Mouse (Mus musculus) 3T3-L1 (cell line): Measurements from ENCODE around the gene Tpp2.
"Not testable (repeated sequence)": the region's sequence is repeated elsewhere in the genome, so short reads cannot be mapped to it uniquely, and the experiment has no call there.

Experiments used
- DNase-seq: peaks from one replicate; pipeline ENCODE4 v3.0.0-alpha.2; 2015; ENCODE audit warnings: low read depth, low spot score

Tpp2 gene

DNA sequence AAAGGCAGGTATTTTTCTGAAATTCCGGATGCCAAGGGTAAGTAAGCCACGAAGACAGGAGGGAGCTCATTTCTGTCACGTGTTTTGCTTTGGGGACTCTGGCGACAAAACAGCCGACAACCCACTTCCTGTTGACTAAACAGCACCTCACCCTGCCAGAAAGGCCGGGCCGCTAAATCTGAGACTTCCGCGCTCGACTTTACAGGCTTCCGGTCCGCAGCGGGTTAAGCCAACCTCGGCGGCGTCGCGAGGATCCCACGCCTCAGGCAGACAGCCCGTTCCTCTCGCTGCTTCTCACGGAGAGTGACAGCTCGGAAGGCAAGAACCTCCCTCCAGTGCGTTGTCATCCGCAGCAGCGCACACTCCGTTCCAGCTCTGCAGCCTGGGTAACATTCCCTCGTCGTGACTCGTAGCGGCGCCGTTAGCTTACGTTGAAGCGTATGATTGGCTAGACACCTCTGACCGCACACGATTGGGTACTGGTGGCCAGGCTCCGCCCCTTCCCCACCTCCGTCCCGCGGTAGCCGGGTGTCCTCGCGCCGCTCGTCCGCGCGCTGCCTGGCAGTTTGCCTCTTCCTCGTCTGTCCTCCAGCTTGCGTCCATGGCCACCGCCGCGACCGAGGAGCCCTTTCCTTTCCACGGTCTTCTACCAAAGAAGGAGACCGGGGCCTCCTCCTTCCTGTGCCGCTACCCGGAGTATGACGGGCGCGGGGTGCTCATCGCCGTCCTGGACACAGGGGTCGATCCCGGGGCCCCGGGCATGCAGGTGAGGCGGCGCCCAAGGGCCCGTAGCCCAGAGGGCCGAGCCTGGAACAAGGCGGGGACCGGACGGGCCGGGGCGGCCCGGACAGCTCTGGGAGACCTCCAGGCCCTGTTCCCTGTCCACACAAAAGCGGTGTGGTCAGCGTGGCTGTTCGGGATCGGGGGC lies at the start of gene Tpp2:
Tpp2 (plus strand) TSS at position 160 of the 928 bp plus-strand sequence.
- DNase-seq = peak; percentile 99

DNA sequence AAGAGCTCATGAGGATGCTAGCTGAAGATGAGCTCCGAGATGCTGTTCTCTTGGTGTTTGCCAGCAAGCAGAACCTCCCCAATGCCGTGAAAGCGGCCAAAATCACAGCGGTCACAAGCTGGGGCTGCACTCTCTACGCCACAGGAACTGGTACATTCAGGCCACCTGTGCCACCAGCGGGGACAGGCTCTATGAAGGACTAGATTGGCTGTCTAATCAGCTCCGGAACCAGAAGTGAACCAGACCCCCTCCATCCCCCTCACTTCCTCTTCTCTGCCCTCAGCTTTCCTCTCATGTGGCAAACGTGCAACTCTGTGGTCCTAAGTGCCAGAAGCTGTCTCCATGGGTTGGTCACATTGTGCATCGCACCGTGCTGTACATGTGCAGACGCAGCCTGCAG lies 45.1 kb upstream of the Tpp2 start:
- DNase-seq = not testable (repeated sequence)

DNA sequence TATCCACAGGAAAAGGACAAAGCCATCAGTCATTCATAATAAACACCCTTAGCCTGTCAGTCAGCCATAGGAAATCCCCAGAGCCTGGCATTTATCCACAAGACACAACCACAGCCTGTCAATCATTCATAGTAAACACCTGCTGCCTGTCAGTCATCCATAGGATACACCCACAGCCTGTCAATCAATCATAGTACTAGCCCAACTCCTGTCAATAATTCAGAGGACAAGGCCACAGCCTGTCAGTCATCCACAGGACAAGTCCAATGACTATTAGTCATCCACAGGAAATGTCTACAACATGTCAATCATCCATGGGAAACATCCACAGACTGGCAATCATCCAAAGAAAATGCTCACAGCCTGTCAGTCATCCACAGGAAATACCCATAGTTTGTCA lies 37.7 kb upstream of the Tpp2 start:
- DNase-seq = no peak

DNA sequence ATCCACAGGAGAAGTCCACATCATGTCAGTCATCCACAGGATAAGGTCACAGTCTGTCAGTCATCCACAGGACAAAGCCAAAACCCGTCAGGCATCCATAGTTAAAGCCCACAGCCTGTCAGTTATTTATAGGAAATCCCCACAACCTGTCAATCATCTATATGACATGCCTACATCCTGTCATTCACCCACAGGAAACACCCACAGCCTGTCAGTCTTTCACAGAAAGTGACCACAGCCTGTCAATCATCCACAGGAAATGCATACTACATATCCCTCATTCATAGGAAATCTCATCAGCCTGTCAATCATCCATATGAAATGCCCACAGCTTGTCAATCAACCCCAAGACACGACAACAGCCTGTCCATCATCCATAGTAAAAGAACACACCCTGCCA lies 36.3 kb upstream of the Tpp2 start:
- peak; percentile 11 for DNase-seq

DNA sequence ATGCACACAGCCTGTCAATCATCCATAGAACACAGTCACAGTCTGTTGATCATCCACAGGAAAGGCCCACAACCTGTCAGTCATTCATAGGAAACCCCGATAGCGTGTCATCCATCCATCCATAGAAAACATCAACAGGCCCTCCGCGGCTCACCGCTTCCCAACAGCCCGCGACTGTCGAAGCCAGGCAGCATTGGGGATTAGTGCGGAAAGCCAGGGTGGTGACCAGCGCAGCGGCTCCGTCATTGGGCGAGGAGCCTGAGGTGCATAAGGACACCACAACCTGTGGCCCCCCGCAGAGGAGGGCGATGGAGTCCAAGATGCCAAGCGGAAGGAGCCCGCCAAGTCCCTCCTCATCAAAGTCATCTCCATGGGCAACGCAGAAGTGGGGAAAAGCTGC lies 35.5 kb upstream of the Tpp2 start:
- DNase-seq = no peak

DNA sequence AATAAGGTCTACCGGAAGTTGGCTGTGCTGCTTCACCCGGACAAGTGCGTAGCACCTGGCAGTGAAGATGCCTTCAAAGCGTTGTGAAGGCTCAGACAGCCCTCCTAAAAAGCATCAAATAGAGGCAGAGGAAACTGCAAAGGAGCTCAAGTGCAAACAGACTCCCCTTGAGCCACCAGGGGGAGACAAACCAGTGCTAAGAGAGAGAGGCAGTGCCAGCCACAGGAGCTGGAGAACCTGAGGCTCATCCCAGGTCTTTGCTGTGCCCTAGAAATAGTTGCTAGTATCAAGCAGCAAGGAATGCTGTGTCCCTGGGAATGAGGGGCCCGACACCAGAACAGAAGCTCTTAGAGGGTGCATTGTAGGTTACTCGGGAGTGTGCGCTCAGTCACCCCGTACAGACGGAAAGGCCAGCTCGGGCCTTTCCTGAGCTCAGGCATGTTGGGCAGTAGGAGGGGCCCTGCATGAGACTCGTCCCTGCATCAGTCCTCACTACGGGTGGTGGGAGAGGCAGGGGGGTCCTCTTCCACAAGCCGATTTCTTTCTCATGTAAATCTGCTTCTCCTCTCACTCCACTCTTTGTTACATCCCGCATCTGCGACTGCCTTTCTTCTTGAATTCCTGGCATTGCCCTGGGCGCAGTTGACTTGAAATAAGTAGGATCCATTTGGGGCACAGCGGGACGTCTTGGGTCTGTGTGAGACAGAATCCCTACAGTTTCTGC lies 34.3 kb upstream of the Tpp2 start:
- peak; percentile 82 for DNase-seq

DNA sequence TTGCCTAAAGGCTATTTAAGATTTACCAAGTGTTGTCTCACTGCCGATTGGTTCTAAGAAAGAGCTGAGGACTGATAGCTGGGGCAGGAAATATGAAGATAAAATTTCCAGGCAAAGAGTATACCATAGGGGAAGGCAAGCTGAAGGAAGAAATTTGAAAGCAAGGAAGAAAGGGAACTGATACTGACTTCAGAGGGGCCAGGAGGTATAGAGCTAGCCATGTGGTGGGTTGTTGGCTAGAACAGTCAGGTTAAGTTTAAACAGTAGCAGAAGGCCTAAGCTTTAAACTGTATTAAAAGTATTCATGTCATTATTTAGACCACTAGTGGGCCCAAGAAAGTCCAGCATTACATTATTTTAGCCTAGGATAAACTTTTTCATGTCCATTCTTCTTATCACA lies 31.0 kb upstream of the Tpp2 start:
- DNase-seq = no peak

DNA sequence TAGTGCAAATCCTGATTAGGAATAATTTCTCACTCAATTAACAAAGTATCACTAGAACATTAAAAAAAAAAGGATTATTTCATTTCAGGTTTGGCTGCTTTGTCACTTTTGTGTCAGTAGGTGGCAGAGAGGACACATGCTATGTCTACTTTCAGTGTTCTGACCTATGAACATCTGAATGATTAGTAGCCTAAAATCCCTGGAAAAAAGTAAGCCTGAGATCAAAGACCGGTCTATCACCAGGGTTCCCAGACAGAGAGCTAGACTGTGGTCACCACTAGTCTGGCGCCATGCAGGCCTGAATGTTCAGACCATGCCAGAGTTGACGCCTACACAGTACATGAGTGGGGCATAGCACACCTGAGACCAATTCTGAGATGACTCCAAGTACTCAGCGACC lies 30.6 kb upstream of the Tpp2 start:
- peak; percentile 53 for DNase-seq

DNA sequence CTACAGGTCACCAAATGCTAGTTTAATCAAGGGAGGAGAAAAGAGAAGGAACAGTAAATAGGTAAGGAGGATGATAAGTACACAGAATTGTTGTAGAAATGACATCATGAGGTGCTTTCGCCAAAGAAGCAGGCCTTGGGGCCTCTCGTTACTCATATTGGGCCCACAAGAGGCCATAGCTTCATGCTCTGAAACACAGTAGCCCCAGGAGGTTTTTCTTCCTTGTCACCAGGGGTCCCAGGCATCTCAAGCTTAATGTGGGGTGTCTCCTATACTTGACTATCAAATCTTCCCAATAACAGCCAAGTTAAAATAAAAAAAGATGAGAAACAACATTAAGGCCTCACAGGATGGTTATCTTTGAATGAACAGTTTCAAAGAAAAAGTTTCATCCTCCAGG lies 18.0 kb upstream of the Tpp2 start:
- DNase-seq = no peak

DNA sequence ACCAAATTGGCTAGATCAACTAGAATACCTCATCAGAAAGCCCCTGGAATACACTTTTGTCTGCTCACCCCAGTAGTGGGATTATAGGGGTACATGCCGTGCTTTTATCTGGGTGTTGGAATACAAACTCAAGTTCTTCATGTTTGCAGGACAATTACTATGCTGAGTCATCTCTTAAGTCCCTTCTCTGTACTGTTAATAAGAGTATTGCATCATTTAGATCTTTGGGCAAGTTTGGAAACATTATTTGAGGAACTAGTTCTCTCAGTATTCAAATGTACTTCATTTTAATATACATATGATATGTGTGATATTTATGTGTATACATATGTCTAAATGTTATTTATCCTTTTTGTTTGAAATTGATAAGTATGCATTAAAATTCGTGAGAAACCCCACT lies 16.6 kb upstream of the Tpp2 start:
- DNase-seq = no peak

DNA sequence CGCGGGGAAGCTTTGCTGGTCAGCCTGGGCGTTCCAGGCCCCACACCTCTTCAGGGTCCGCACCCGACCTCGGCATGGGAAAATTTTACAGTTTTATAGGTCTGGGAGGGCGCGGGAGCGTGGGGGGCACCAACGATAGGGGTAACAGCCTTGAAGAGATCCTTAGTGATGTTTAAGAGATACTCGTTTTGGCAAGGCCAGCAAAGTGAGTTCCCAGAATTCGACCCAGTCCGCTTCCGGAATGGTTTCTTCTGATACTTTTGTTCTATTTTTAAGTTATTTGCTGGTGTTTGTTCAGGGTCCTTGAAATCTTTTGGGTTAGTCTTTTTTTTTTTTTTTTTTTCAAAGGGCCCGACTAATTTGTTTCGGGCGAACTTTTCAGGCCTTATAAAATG lies 966 bp downstream of the Tpp2 start:
- DNase-seq = peak; percentile 46

DNA sequence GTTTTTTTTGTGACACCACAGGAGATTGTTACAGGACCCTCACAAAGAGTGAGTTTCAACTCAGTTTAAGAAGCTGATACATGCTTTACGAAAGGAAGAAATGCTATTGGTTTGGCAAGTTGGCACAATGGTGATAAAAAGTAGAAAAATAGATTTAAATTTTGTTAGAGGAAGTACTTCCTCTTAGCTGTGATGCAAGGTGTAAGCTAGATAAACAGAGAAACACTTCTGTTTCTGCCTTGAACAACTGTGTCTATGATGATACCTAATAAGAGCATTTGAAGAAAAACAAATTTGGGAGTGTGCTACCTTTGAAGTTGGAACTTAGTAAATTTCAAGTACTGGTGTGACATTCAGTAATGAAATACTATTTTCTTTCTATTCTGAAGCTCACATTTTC lies 5.9 kb downstream of the Tpp2 start:
- DNase-seq = no peak

DNA sequence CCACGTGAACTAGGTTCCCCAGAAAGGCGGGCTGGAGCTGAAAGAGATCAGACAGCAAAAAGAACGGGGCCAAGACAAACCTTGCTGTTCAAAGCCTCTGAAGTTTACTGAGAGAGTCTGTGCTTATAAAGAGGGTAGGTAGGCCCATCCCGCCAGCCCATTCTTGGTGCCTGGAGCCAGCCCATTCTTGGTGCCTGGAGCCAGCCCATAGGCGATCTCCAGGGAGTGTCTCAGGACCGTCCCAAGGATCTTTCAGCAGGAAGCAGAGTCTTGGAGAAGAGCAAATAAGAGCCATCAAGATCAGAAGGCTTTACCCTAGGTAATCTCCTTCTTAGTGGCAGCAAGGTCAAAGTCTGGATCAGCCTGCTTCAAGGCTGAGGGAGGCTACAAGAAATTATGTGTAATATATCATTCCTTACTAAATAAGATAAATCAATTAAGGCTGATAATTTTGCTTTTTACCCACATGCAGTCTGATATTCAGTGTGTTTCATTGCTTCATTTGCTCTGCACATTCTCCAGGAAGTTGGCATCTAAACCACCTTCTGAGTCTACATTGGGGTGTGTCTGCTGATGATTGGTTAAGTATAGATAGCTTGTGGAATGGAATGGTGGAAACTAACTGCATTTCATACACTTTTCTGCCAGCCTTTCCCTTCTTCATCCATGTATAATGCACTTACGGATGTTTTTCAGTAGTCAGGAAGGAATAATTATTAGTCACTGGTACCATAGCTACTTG lies 8.2 kb downstream of the Tpp2 start:
- DNase-seq = no peak

DNA sequence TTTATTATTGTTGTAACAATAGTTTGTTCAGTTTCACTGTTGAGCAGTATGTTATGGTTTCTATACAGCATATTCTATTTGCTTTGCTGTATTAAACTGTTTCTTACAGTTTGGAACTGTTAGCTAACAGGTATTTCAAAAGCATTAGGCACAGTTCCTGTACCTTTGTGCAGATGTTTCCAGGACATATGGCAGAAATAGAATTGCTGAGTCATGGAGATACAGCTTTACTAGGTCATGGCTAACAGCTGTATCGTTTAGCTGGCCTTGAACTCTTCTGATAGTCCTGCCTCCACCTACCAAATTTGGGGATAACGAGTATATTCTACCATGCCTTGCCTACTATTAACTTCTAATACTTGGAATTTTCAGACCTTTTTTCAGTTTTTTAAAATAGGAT lies 9.4 kb downstream of the Tpp2 start:
- DNase-seq = no peak

DNA sequence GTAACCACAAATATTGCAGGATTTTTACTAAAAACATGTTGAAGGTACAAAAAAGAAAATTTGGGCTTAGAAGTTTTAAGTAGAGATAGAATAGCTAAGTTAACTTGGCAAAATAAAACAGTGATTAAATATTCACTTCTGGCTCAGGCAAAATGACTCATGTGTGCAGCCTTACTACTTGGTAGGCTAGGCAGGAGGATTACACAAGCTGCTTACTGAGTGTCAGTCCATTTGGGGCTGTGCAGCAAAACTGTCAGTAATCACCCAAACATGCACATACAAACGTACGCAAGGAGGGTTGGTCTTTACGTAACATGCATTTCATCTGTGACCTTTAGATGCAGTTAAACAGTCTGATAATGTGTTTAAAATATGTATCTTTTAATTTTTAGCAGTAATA lies 20.2 kb downstream of the Tpp2 start:
- peak; percentile 19 for DNase-seq

DNA sequence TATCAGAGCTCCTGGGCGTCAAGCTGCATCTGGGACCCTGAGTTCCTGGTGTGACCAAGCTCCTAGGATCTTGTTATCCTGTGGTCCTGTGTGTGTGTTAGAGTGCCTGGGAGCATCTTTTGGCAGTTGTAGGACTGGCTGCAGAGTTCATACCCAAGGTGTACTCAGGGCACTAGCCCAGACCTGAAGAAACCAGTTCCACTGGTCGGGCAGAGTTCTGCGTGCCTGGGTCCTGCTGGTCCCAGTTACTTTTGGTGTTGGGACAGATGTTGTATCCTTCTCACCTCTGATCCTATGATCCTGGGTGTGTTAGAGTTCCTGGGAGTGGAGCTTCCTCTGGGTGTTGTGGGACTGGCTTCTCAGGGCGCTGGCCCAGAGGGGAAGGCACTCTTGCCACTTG lies 30.9 kb downstream of the Tpp2 start:
- no peak for DNase-seq

DNA sequence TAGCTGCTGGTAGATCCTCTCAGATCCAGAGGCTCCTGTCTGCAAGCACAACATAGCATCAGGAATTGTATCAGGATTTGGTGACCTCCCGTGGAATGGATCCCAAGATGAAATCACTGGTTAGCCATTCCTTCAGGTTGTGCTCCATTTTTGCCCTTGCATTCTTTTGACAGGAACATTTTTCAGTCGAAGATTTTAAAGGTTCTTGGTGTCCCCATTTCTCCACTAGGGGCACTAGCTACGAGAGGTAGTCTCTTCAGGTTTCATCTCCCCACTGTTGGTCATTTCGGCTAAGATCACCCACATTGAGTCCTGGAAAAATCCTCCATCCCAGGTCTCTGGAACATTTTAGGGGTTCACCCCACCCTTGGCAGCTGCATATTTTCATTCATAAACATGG lies 33.3 kb downstream of the Tpp2 start:
- peak; percentile 33 for DNase-seq

DNA sequence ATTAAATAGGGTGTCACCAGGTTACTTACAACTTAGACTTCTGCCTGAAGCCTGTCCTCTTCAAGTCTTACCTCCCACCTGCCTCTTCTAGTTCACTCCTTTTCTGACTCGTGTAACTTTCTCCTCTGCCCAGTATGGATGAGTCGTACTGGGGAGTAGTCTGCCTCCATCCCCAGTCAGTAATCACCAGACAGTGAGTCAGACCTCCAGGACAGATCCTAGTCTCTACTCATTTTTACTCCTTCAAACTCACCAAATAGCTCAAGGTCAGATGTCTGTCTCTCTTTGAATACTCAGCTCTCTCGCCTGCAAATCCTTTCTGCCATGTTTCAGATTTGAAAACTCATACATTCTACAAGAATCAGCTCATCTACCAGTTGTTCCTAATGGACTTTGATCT lies 35.9 kb downstream of the Tpp2 start:
- DNase-seq = peak; percentile 77

DNA sequence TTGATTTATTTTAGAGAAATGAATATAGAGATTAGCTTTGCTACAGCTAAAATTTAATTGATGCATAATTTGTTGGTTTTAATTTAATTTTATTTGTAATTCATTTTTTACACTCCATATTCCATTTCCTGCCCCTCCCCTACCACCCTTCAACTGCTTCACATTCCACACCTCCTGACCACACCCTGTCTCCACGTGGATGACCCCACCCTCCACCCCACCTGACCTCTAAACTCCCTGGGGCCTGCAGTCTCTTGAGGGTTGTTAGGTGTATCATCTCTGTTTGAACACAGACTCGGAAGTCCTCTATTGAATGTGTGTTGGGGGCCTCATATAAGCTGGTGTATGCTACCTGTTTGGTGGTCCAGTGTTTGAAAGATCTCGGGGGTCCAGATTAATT lies 37.6 kb downstream of the Tpp2 start:
- DNase-seq = no peak

DNA sequence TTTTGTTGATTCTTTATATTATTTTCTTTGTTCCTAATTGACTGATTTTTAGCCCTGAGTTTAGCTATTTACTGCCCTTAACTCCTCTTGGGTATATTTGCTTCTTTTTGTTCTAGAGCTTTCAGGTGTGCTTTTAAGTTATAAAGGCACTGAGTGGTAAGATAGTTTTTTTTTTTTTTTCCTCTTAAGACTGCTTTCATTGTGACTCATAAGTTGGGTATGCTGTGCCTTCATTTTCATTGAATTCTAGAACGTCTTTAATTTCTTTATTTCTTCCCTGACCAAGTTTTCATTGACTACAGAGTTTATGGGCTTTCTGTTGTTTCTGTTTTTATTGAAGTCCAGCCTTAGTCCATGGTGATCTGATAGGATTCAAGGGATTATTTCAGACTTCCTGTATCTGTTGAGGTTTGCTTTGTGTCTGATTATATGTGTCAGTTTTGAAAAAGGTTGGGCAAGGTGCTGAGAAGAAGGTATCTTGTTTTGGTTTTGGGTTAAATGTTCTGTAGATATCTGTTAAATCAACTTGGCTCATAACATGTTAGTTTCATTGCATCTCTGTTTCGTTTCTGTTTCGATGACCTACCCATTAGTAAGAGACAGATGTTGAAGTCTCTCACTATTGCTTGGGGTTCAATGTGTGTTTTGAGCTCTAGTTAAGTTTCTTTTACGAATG lies 63.6 kb downstream of the Tpp2 start:
- DNase-seq = peak; percentile 61

DNA sequence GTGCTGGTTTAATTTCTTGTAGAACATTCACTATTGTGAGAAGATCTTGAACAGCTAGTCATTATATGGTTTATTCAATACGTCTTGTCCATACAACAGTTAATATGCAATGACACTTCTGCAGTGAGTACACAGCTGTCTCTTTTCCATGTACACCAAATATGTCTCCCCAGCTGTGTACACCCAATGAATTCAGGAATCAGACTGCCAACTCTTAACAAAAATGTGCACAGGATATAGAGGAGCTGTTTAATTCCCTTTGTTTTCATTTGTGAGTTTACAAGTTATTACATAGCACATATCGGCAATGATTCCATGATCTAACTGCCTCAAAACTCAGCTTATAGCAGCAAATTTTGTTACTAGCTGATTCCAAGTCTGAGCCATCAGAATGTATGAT lies 71.1 kb downstream of the Tpp2 start:
- no peak for DNase-seq

DNA sequence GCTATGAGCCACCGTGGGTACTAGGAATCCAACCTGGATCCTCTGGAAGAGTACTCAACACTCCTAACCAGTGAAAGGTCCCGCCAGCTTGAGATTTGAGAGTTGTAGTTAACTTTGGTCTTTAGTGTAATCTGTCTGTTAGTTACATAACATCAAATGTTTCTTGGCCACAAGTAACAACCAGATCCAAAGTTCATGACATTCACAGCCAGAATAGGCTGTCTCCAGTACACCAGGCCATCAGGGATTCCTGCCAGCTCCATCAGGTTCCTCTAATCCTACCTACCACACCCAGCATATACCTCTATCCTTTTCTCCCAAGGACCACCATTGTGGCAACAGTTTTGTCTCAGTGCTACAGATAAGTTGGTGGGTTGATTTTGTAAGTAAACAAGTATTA lies 82.1 kb downstream of the Tpp2 start:
- no peak for DNase-seq
